Mouse (Mus musculus) heart, adult 8-10 months (tissue): Measurements from ENCODE around the gene Celf5. TPM values are rescaled to one million over a fixed set of nuclear protein-coding genes. Genes with fewer than 3 reads are reported as not detected.

Experiments used
- DNase-seq: peaks from one replicate; pipeline ENCODE4 v3.0.0; 2022; ENCODE audit warnings: low spot score
- total RNA-seq, 4 experiments: library from RNA; stranded (reverse); gene quantifications; 2 replicates each; pipeline ENCODE4 v1.2.4; 2022

Gene Celf5
- total RNA-seq = under 1 TPM in 2 of 4 experiments, not detected in 2; 0.12 to 0.29 TPM

GRCm38 (mm10) chr10:81482533-81482889 lies at the start of gene Celf5:
Gene Celf5, minus strand, starts transcription at chr10:81482709.
- no peak for DNase-seq

GRCm38 (mm10) chr10:81526779-81527178 lies 44.3 kb upstream of the Celf5 start:
- peak; percentile 86 for DNase-seq

- DNase-seq = no peak
Observed at GRCm38 (mm10) chr10:81525017-81525694, 42.6 kb upstream of the Celf5 start.

- no peak for DNase-seq
Observed at GRCm38 (mm10) chr10:81524051-81524605, 41.6 kb upstream of the Celf5 start, which contains the start of gene Gna15. Gene Gna15, minus strand, starts transcription at chr10:81524225.

- no peak for DNase-seq
Observed at GRCm38 (mm10) chr10:81523570-81523969, 41.1 kb upstream of the Celf5 start.

- no peak for DNase-seq
Observed at GRCm38 (mm10) chr10:81523142-81523541, 40.6 kb upstream of the Celf5 start.

GRCm38 (mm10) chr10:81519978-81520365 lies 37.5 kb upstream of the Celf5 start:
- DNase-seq = no peak

GRCm38 (mm10) chr10:81519227-81519977 lies 36.9 kb upstream of the Celf5 start:
- DNase-seq = no peak

GRCm38 (mm10) chr10:81518546-81518945 lies 36.0 kb upstream of the Celf5 start:
- DNase-seq = peak; percentile 58

GRCm38 (mm10) chr10:81517227-81517626 lies 34.7 kb upstream of the Celf5 start:
- DNase-seq = no peak

GRCm38 (mm10) chr10:81513798-81514197 lies 31.3 kb upstream of the Celf5 start:
- no peak for DNase-seq

GRCm38 (mm10) chr10:81510246-81510810 lies 27.8 kb upstream of the Celf5 start:
- no peak for DNase-seq

GRCm38 (mm10) chr10:81507691-81508489 lies 25.4 kb upstream of the Celf5 start:
- DNase-seq = no peak

GRCm38 (mm10) chr10:81507095-81507494 lies 24.6 kb upstream of the Celf5 start:
- DNase-seq = no peak

- DNase-seq = no peak
Observed at GRCm38 (mm10) chr10:81505016-81505664, 22.6 kb upstream of the Celf5 start.

GRCm38 (mm10) chr10:81502658-81503057 lies 20.1 kb upstream of the Celf5 start:
- DNase-seq = peak; percentile 89

GRCm38 (mm10) chr10:81501863-81502262 lies 19.4 kb upstream of the Celf5 start:
- DNase-seq = no peak

GRCm38 (mm10) chr10:81500032-81500431 lies 17.5 kb upstream of the Celf5 start, which contains the start of gene S1pr4:
Gene S1pr4, minus strand, starts transcription at chr10:81500132.
- DNase-seq = no peak

- peak; percentile 46 for DNase-seq
Observed at GRCm38 (mm10) chr10:81499250-81499901, 16.9 kb upstream of the Celf5 start.
